Mouse (Mus musculus) T-helper 17 cell (primary cell): Measurements from ENCODE around the gene Gas2l2.

Experiments used
- in situ Hi-C, 2 experiments: fragments of 300-600 bp; cut with MboI, MseI; formaldehyde crosslinking; loops; 1 replicate in 1 of 2; 2 replicates in 1 of 2; pipeline ENCODE4 v1.15.1; 2025; ENCODE audit warnings: high pct_unique_total_duplicates in 2 of 2

Gas2l2 gene

DNA sequence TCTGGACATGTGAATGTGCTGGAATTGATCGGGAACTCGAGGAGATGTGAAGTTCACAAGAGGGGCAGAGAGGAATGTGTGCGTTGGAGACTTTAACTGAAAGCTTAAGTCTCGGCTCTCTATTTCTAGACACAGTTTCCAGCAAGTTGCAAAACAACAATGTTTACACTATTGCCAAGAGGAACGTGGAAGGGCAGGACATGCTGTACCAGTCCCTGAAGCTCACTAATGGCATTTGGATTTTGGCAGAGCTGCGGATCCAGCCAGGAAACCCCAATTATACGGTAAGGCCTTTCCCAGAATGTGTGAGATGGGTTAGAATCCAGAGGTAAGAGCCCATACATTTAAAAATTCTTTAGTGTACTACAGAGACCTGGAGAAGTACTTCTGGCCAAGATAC lies 31.6 kb downstream of the Gas2l2 start:
- in situ Hi-C loops: no loop called here

DNA sequence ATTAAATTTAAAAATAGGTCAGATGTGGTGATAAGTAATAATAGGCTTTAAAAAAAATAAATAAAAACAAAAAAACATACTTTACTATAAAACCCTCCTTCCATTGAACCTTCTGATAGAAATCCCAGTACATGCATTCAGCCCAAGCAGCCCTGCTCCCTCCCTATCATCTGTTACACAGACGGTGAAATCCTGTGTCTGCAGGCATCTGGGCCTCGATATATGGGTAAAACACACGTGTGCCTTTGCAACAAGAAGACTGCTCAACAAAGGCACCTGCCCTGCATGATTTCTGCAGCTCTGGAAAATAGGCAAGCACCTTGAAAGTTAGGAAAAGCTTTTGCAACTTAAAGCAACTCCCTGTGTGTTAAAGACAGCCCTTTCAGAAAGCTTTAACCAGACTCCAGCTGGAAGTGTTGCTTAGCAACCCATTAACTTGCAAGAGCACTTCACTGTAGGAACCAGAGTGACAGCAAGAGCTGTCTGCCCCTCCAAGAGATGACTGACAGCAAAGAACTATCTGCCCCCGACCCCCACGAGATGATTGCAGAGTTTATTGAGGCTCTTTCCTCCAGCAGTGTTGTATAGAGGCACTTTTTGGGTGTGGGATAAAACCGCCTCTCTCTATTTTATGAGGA lies 34.3 kb downstream of the Gas2l2 start:
- in situ Hi-C loops: no loop called here

DNA sequence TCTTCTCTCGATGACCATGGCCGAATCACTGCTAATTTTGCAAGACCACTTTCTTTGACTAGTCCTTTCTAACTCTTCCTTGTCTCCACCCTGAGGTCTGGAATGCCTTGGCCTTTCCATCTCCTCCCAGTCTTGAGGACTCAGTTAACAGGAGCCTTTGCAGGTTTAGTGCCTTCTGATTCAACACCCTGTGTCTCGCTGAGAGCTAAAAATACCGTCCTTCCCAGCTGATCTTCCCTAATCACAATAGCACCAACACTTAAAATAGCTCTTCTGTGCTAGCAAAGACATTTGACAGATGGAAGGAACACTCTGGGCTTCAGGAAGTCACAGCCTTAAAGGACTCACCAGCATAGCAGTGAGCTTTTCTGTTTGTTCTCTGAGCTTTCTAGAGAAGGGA lies 36.2 kb downstream of the Gas2l2 start:
- in situ Hi-C loops: no loop called here

DNA sequence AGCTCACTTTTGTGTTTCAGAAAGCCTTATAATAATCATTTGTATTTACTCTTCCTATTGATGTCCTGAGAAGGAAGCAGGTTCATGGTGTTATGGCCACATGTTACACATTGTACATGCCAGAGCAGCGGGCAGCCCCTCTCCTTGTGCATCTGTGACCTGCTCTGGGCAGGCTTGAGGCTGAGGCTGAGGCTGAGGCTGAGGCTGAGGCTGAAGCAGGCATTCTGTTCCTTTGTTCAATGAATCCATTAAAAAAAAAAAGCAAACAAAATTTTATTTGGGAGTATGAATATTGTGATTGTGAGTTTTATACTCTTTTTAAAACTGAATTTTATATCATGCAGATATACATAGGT lies 45.7 kb downstream of the Gas2l2 start:
- in situ Hi-C loops: no loop called here

DNA sequence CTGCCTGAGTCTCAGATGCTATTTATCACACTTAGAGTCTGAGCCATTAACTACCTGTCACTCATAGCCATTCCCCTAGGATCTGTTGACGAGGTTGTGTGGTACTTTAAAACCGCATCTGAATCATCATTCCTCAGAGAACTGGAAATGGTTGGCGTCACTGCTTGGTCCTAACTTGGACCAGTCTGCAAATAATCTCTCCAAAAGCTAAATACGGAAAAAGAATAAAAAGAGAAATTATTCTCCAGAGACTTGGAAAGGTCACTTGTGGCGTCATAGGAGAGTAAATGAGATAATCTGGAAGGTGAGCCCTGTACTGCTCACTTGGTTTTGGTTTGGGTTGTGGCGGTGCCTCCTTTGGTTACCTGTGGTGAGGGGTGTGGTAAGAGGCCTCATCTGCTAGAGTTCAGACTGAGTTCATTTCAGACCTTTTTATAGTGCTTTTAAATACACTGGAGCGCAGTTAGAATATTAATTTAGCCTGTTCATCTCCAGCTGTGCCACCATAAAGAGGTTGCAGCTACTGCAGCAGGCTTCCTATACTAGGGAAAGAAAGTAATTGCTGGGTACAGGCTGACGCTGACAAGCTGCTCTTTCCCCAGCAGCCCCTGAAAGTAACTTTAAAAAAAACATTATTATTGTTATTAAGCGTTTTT lies 46.3 kb downstream of the Gas2l2 start:
- in situ Hi-C loops: no loop called here

DNA sequence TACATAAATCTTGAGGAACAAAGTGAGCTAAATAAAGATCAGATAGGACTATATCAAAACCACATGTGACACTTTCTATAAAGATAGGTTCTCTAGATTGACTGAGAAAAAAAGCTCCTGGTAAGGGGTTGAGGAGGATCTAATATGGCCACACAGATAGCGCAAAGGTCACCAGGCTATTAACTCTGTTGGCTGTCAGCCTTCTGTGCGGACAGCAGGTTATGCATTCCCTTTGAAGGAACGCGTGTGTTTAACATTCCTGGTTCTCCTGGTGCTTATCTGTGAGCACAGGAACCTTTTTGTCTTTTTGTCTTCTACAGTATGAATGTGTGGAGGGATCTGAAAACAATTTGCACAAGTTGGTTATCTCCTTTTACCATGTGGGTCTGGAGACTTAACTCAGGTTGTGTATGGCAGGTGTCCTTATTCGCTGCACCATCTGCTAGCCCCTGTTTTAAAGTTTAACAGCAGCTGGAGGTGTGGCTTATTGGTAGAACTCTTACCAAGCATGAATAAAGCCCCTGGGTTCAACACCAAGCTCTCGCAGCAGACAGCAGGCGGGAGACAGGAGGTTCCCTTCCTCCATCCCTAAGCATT lies 49.4 kb downstream of the Gas2l2 start:
- in situ Hi-C loops: no loop called here
